Mouse (Mus musculus): Measurements from ENCODE around the gene Pitpnm1.

The Pitpnm1 gene

DNA sequence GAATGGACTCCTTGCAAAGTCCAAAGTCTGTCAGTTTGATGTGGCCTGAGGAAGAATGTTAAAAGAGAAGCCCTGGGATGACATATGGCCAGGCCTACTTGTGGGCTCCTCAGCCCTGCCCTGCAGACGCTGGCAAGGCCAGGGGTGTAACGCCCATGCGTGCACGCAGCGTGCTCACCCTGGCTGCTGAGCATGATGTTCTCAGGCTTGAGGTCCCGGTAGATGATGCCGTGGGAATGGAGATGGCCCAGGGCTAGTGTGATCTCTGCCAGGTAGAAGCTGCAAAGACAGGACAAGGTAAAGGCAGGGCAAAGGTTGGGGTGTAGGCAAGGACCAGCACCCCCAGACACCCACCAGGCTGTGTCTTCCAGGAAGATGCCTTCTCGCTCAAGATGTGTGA is 59.3 kb downstream of the Pitpnm1 start:
- no peak for DNase-seq

DNA sequence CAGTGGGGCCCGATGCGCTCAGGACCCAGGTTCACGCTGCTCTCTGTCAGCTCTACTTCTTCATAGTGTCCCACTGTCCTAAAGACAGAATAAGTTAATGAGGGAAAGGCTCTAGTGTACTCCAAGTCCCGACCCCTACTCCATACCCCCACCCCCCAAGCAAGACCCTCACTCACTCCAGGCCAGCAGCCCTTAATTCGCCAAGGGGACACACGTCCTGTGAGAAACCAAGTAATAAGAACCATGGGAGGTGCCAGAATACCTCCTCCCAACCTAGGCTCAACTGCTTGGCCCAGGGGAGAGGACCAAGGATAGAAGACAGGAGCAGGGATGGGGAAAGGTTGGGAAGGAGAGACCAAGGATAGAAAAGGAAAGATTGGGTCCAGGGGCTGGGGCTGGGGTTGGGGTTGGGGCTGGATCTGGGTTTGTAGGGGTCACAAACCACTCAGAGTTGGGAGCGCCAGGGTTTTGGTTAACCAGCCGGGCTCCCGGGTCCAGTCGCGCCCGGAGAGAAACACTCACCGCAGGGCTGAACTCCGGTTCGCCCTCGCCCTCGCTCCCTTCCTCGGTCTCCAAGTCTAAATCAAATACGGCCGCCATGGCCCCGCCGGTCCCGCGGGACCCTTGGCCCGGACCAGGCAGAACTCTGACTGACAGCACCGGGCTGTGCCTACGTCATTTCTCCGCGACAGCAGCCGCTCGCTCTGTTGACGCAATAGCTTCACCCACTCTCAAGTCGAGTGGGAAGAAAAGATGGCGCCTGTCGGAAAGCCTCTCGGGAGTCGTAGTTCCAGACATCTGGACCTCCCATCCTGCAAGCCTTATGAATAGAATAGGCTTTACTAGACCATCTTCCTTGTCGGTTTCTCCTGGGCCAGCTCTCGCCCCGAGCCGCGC is 63.1 kb downstream of the Pitpnm1 start, which contains the start of gene Rps6kb2:
Gene Rps6kb2 (minus strand): TSS at position 709 of the 897 bp plus-strand sequence.
- DNase-seq = peak; percentile 97

DNA sequence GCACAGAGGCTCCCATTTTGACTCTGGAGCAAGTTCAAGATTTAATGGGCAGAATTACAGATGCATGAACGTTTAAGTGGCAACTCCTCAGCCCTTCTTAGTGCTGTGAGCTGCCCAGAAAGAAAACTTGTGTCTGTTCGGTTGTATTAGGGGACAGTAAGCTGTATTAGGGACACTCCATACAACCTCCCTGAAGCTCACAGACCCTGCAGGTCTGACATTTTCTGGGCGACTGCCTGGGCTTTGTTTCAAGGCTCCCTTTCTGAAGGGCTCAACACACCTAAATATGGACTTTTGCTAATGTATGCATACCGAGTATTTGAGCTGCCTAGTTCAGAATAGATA is 63.7 kb downstream of the Pitpnm1 start:
- no peak for DNase-seq

Data from right cerebral cortex, postnatal 14 days (tissue).